Mouse (Mus musculus) forebrain, embryonic 14.5 days (tissue): ENCODE measurements around the gene Wdr45b. TPM values are rescaled to one million over a fixed set of nuclear protein-coding genes. Genes with fewer than 3 reads are reported as not detected.

Source experiments
- ATAC-seq: fragments of 200-750 bp; cut with Nextera tagmentation; 2 replicates; pipeline ENCODE4 v1.8.0; 2017; ENCODE audit warnings: mild to moderate bottlenecking, moderate library complexity
- DNase-seq: peaks from one replicate; pipeline ENCODE4 v3.0.0-alpha.2; 2015; ENCODE audit warnings: low spot score
- H3K27ac ChIP-seq: fragments of 300-500 bp; sonication (generic); 2 replicates; pipeline ENCODE4 v1.5.1; 2014; ENCODE audit warnings: low read depth, mild to moderate bottlenecking, control low read depth, low read length, moderate library complexity
- H3K27me3 ChIP-seq: fragments of 300-500 bp; sonication (generic); replicated peaks from 2 replicates; pipeline ENCODE4 v1.6.1; 2014; ENCODE audit warnings: low read length, control low read depth, mixed read lengths; ENCODE audit not compliant: control insufficient read depth, insufficient read depth
- H3K36me3 ChIP-seq: fragments of 300-500 bp; sonication (generic); 2 replicates; pipeline ENCODE4 v1.6.1; 2014; ENCODE audit warnings: low read length, control low read depth; ENCODE audit not compliant: control insufficient read depth, insufficient read depth
- H3K4me1 ChIP-seq: fragments of 300-500 bp; sonication (generic); 2 replicates; pipeline ENCODE4 v1.6.1; 2014; ENCODE audit warnings: antibody characterized with exemption, low read length, control low read depth; ENCODE audit not compliant: control insufficient read depth, insufficient read depth
- H3K4me2 ChIP-seq: fragments of 300-500 bp; sonication (generic); 2 replicates; pipeline ENCODE4 v1.6.1; 2014; ENCODE audit warnings: mild to moderate bottlenecking, control low read depth, low read length
- H3K4me3 ChIP-seq: fragments of 300-500 bp; sonication (generic); 2 replicates; pipeline ENCODE4 v1.5.1; 2014; ENCODE audit warnings: low read depth, low read length, control low read depth
- H3K9ac ChIP-seq: fragments of 300-500 bp; sonication (generic); 2 replicates; pipeline ENCODE4 v1.6.1; 2014; ENCODE audit warnings: mild to moderate bottlenecking, low read length, control low read depth, moderate library complexity
- H3K9me3 ChIP-seq: fragments of 300-500 bp; sonication (generic); replicated peaks from 2 replicates; pipeline ENCODE4 v1.6.1; 2016; ENCODE audit warnings: low read length, control low read depth, mixed read lengths; ENCODE audit not compliant: control insufficient read depth
- WGBS: fragments of 180-500 bp; shearing (Covaris S2); extraction: QIAGEN DNeasy Blood & Tissue Kit; methylation state at CpG from one replicate; pipeline ENCODE4 v1.1.7; 2014; 5-methylcytosine and 5-hydroxymethylcytosine counted together
- polyA plus RNA-seq: library from polyadenylated mRNA; unstranded; fragments of >200 nt; fragmentation: Nextera tagmentation; extraction: Ambion mirVana; gene quantifications from 2 replicates; pipeline ENCODE4 v1.2.1, GENCODE M21; 2014

The Wdr45b gene
- polyA plus RNA-seq, result 114 and 119 TPM in 2 replicates

DNA sequence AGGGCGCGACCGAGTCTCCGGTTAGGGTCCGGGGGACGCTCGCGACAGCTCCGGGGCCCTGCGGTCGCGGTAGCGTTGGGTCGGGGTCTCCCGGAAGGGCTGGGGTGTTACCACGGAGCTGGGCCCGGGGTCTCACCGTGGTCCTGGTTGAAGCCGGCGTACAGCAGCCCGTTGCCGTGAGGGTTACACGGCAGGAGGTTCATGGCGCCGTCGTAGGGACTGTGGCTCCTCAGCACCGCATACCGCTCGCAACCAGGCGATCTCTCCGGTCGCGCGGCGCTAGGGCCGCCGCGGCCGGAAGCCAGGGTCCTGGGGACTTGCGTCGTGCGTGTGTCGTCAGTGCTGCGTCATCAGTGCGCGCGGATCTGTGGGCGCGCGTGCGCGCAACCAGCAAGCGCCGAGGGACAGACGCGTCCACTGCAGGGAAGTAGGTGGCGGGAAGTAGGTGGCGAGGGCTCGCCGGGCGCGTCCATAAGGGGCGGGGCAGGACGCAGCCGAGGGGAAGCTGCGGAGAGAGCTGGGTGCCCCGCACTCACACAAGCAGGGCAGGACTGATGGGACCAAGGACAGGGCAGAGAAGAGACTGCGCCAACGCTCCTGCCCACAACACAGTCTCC is at the start of gene Wdr45b:
Wdr45b (minus strand) TSS at position 355 of the 617 bp plus-strand sequence.
- H3K9ac ChIP-seq, result peak within 1 kb of the TSS; percentile 92
- no peaks in the 10 kb centered on the region for H3K9me3 ChIP-seq
- peak within 1 kb of the TSS; percentile 70 for H3K27ac ChIP-seq
- H3K4me2 ChIP-seq, result peak within 1 kb of the TSS; percentile 92
- H3K4me1 ChIP-seq, result peaks cover 17% of the 10 kb centered on the region
- H3K27me3 ChIP-seq, result no peaks in the 10 kb centered on the region
- DNase-seq (peak; percentile 97), ATAC-seq (peak; percentile 96)
- WGBS, result under 1% methylated on average over 69 of the region's 69 CpGs
- H3K4me3 ChIP-seq, result peak within 1 kb of the TSS; percentile 96
- no peaks in the 10 kb centered on the region for H3K36me3 ChIP-seq

DNA sequence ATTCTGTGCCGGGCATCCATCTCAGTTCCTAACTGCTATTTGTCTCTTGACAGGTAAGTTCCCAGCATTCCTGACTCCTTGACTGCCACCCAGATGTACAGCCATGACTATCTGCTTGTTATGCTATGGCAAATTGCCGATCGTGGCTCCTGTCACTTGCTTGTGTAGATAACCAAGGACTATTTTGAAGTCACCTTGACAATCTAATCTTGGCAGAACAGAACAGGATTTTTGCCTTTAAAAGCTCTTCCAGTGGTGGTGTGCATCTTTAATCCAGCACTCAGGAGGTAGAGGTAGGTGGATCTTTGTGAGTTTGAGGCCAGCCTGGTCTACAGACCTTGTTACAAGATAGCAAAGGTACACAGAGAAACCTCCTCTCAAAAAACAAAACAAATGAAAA is 38.2 kb upstream of the Wdr45b start:
- WGBS, result 90% methylated on average over 3 of the region's 3 CpGs
- ATAC-seq (no peak), DNase-seq (no peak)
- H3K36me3 ChIP-seq, result no peaks in the 10 kb centered on the region
- peaks cover 2% of the 10 kb centered on the region; the same call in 1 of the 2 replicates for H3K4me1 ChIP-seq
- no peaks in the 10 kb centered on the region for H3K9me3 ChIP-seq
- no peak overlapping the region for H3K4me3 ChIP-seq
- H3K27me3 ChIP-seq, result no peaks in the 10 kb centered on the region
- H3K27ac ChIP-seq, result no peak overlapping the region
- H3K4me2 ChIP-seq, result no peak overlapping the region
- no peak overlapping the region for H3K9ac ChIP-seq

- H3K27ac ChIP-seq, result no peak overlapping the region
- no peak overlapping the region for H3K9ac ChIP-seq
- no peak for DNase-seq
- H3K4me1 ChIP-seq, result peaks cover 3% of the 10 kb centered on the region; the same call in 1 of the 2 replicates
- no peaks in the 10 kb centered on the region for H3K27me3 ChIP-seq
- H3K4me3 ChIP-seq, result no peak overlapping the region
- no peak for ATAC-seq
- H3K36me3 ChIP-seq, result no peaks in the 10 kb centered on the region
- 63% methylated on average over 3 of the region's 3 CpGs for WGBS
- H3K4me2 ChIP-seq, result no peak overlapping the region
- H3K9me3 ChIP-seq, result no peaks in the 10 kb centered on the region
Observed at GRCm38 (mm10) chr11:121390793-121391192, 36.5 kb upstream of the Wdr45b start.

GRCm38 (mm10) chr11:121388554-121388945 is 34.3 kb upstream of the Wdr45b start:
- no peak overlapping the region for H3K9ac ChIP-seq
- 10% methylated on average over 6 of the region's 6 CpGs for WGBS
- H3K9me3 ChIP-seq, result no peaks in the 10 kb centered on the region
- H3K27me3 ChIP-seq, result no peaks in the 10 kb centered on the region
- H3K4me2 ChIP-seq, result peak overlapping the region; percentile 91
- DNase-seq, result no peak
- H3K4me1 ChIP-seq, result peaks cover 3% of the 10 kb centered on the region; the same call in 1 of the 2 replicates
- no peak for ATAC-seq
- H3K4me3 ChIP-seq, result peak overlapping the region; percentile 54
- no peak overlapping the region for H3K27ac ChIP-seq
- no peaks in the 10 kb centered on the region for H3K36me3 ChIP-seq

- Histone ChIP-seq H3K4me3 (peak within 1 kb of the TSS; percentile 54), H3K9me3 (no peaks in the 10 kb centered on the region), H3K4me2 (peak within 1 kb of the TSS; percentile 91), H3K27me3 (no peaks in the 10 kb centered on the region), H3K4me1 (peaks cover 3% of the 10 kb centered on the region; the same call in 1 of the 2 replicates), H3K36me3 (no peaks in the 10 kb centered on the region), H3K9ac (peak within 1 kb of the TSS; percentile 68), H3K27ac (no peak within 1 kb of the TSS)
- DNase-seq (peak; percentile 99), ATAC-seq (peak; percentile 99)
- under 1% methylated on average over 61 of the region's 61 CpGs for WGBS
Observed at GRCm38 (mm10) chr11:121387750-121388553, 33.7 kb upstream of the Wdr45b start, which contains the start of gene Rab40b. Rab40b (minus strand) TSS chr11:121388251.

- DNase-seq, result peak; percentile 29
Observed at GRCm38 (mm10) chr11:121380294-121380693, 26.0 kb upstream of the Wdr45b start.

DNA sequence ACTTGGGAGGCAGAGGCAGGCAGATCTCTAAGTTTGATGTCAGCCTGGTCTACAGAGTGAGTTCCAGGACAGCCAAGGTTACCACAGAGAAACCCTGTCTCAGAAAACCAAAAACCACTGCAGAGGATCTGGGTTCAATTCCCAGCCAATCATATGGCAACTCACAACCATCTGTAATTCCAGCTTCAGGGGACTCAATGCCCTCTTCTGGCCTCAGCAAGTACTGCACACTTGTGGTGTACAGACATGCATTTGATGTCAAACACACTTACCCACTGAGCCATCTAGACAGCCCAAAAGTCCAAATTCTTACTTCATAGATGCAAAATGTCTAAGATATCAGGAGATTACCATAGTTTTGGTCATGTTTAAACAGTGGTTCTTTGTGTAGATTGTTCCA is 24.4 kb upstream of the Wdr45b start:
- ATAC-seq (no peak), DNase-seq (no peak)
- no peaks in the 10 kb centered on the region for H3K36me3 ChIP-seq
- H3K4me1 ChIP-seq, result no peaks in the 10 kb centered on the region
- H3K9ac ChIP-seq, result no peak overlapping the region
- no peak overlapping the region for H3K27ac ChIP-seq
- no peak overlapping the region for H3K4me2 ChIP-seq
- no peak overlapping the region for H3K4me3 ChIP-seq
- no peaks in the 10 kb centered on the region for H3K9me3 ChIP-seq
- no peaks in the 10 kb centered on the region for H3K27me3 ChIP-seq

More at GRCm38 (mm10) chr11:121380294-121380693, 26.0 kb upstream of the Wdr45b start:
- no peaks in the 10 kb centered on the region for H3K27me3 ChIP-seq
- ATAC-seq, result no peak
- H3K9me3 ChIP-seq, result no peaks in the 10 kb centered on the region
- no peak overlapping the region for H3K27ac ChIP-seq
- no peaks in the 10 kb centered on the region for H3K4me1 ChIP-seq
- H3K36me3 ChIP-seq, result no peaks in the 10 kb centered on the region
- no peak overlapping the region for H3K9ac ChIP-seq
- no peak overlapping the region for H3K4me2 ChIP-seq
- no peak overlapping the region for H3K4me3 ChIP-seq
- WGBS, result 50% methylated on average over 6 of the region's 6 CpGs

GRCm38 (mm10) chr11:121373305-121373704 is 19.1 kb upstream of the Wdr45b start:
- Histone ChIP-seq H3K9ac (no peak overlapping the region), H3K4me2 (no peak overlapping the region), H3K4me3 (no peak overlapping the region), H3K27ac (no peak overlapping the region), H3K4me1 (no peaks in the 10 kb centered on the region), H3K9me3 (no peaks in the 10 kb centered on the region), H3K27me3 (no peaks in the 10 kb centered on the region), H3K36me3 (no peaks in the 10 kb centered on the region)
- DNase-seq (no peak), ATAC-seq (no peak)
- WGBS, result 72% methylated on average over 6 of the region's 6 CpGs
